Mouse (Mus musculus): Measurements from ENCODE around the gene Olfr150. TPM values are rescaled to one million over a fixed set of nuclear protein-coding genes. Genes with fewer than 3 reads are reported as not detected.
"Not testable (repeated sequence)": the region's sequence is repeated elsewhere in the genome, so short reads cannot be mapped to it uniquely, and the experiment has no call there.

Olfr150 gene
- not detected for total RNA-seq (2021)
- long read RNA-seq, experiment 1, result 0 reads
- long read RNA-seq, experiment 2, result 0 reads

DNA sequence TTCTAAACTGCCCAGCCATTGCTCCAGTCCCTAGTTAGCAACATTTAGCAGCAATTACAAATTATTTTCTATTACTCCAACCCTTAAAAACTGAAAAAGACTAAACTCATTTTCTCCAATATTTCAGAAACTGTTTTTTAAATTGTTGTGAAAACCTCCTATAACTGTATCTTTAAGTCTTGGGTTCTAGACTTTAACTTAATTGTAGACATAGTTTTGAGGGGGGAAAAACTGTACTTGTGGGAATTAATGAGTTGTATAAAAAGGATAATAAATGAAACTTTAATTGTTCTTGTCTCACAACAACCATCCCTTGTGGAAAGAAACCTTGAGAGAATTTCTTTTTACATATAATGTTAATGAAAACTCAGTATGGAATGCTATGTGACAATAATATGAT, at the start of gene Olfr150:
Gene Olfr150 (plus strand): TSS at position 301 of the 400 bp plus-strand sequence.
- DNase-seq, result no peak

- not testable (repeated sequence) for DNase-seq
These were observed 29.7 kb upstream of the Olfr150 start for GRCm38 (mm10) chr9:39701123-39701522.

DNA sequence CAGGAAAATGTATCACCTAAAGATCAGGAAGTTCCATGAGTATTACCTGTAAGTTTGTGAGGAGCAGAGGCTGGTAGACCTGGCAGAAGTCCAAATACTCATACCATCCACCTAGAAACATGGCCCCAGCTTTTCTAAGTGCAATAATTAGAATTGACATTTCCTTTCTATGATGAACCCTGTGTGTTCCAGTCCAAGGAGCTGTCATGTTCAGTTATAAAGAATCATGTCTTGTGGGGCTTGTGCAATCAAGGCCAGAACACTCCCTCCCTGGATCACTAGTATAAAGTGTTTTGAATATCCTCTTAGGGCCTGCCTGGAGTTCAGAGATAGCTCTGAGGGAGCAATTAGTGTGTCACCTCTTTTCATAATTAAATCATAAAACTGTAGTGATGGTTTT, 23.8 kb upstream of the Olfr150 start, which contains the start of gene Olfr149:
Gene Olfr149 (minus strand): TSS at position 101 of the 400 bp plus-strand sequence.
- DNase-seq, result no peak

DNA sequence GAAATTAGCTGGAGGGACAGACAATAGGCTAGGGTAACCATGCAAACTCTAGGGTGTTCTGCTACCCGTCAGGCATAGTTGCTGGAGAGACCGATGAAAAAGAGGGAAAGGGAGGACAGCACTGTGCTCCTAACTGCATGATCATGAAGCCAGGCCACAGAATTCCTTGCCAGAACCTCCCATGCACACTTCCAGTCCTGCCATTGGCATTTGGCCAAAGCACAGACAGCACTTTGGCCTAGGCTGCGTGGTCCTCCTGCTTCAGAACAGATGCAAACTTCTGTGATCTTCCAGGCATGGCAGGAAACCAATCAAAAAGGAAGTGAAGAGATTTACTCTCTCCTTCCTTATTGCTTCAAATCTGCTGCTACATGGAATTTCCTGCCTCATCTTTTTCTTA, 21.8 kb upstream of the Olfr150 start:
- peak; percentile 5 for DNase-seq

DNA sequence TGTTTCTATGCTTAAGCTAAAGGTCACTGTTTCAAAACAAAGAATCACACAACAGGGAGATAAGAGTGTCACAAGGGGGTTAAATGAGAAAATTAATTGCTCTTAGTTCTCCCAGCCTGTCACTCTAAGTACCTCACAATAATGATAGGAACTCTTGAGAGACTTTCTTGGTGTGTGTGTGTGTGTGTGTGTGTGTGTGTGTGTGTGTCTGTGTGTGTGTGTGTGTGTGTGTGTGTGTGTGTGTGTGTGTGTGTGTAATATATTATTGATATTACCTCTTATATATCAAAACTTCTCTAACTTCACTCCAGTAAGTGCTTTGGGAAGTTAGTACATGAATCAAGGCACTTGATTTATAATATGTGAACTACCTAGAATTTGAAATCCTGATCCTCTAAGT, 19.7 kb upstream of the Olfr150 start, which contains the start of gene Olfr965:
Gene Olfr965 (plus strand): TSS at position 301 of the 400 bp plus-strand sequence.
- DNase-seq, result no peak

GRCm38 (mm10) chr9:39740741-39741140, 10.0 kb downstream of the Olfr150 start:
- DNase-seq, result no peak

GRCm38 (mm10) chr9:39745949-39746348, 15.2 kb downstream of the Olfr150 start, which contains the start of gene Olfr967:
Gene Olfr967 (plus strand): TSS chr9:39746249.
- no peak for DNase-seq

DNA sequence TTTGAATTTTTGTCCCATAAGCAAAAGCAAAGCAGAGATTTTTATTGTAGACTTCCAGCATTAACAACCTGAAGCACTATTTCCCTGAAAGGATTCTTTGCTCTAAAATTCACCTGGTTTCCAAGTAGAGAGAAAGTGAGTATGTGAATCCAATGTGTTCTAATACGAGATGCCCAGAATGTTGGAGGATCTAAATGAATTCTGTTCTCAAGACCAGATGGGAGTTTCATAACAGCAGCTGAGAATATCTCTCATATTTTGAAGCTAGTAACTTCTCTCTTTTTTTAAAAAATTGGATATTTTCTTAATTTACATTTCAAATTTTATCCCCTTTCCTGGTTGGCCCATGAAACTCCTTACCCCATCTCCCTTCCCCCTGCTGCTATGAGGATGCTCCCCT, 15.7 kb downstream of the Olfr150 start:
- DNase-seq, result no peak

GRCm38 (mm10) chr9:39783153-39783552, 52.4 kb downstream of the Olfr150 start, which contains the start of gene Olfr968:
Gene Olfr968 (minus strand): TSS chr9:39783253.
- no peak for DNase-seq

Other genes starting within 250 kb of the Olfr150 start
- gene Olfr44, start 237.0 kb upstream of the Olfr150 start, total RNA-seq (2021), result not detected
- gene Olfr957, start 215.2 kb upstream of the Olfr150 start, total RNA-seq (2021), result not detected
- not detected for gene Olfr958, start 176.9 kb upstream of the Olfr150 start, total RNA-seq (2021)
- not detected for gene Olfr959, start 155.4 kb upstream of the Olfr150 start, total RNA-seq (2021)
- gene AW551984, start 126.6 kb upstream of the Olfr150 start, total RNA-seq (2021), result 10 to 100 TPM; 15.4 to 20.6 TPM
- not detected for gene Olfr148, start 120.3 kb upstream of the Olfr150 start, total RNA-seq (2021)
- gene Olfr960, start 109.6 kb upstream of the Olfr150 start, total RNA-seq (2021), result not detected
- not detected for gene Olfr961, start 85.9 kb upstream of the Olfr150 start, total RNA-seq (2021)
- gene Olfr963, start 63.8 kb upstream of the Olfr150 start, total RNA-seq (2021), result not detected
- gene Olfr149, start 23.9 kb upstream of the Olfr150 start, total RNA-seq (2021), result not detected
- gene Olfr965, start 19.6 kb upstream of the Olfr150 start, total RNA-seq (2021), result not detected
- not detected for gene Olfr967, start 15.3 kb downstream of the Olfr150 start, total RNA-seq (2021)
- not detected for gene Olfr968, start 52.3 kb downstream of the Olfr150 start, total RNA-seq (2021)
- gene Olfr969, start 60.0 kb downstream of the Olfr150 start, total RNA-seq (2021), result not detected
- gene Olfr970, start 77.9 kb downstream of the Olfr150 start, total RNA-seq (2021), result not detected
- not detected for gene Olfr971, start 105.9 kb downstream of the Olfr150 start, total RNA-seq (2021)
- gene Olfr972, start 135.4 kb downstream of the Olfr150 start, total RNA-seq (2021), result not detected
- gene Olfr229, start 176.4 kb downstream of the Olfr150 start, total RNA-seq (2021), result not detected
- gene Olfr974, start 206.5 kb downstream of the Olfr150 start, total RNA-seq (2021), result not detected
- gene Olfr975, start 221.1 kb downstream of the Olfr150 start, total RNA-seq (2021), result not detected
- gene Olfr976, start 230.2 kb downstream of the Olfr150 start, total RNA-seq (2021), result not detected